Mouse (Mus musculus): ENCODE measurements at regions not wholly inside any gene's neighbourhood (a gene's known extent, or its start where the extent isn't known, plus 50 kb on each side); places are given as distances from the start of the nearest gene placed in this dataset.

DNA sequence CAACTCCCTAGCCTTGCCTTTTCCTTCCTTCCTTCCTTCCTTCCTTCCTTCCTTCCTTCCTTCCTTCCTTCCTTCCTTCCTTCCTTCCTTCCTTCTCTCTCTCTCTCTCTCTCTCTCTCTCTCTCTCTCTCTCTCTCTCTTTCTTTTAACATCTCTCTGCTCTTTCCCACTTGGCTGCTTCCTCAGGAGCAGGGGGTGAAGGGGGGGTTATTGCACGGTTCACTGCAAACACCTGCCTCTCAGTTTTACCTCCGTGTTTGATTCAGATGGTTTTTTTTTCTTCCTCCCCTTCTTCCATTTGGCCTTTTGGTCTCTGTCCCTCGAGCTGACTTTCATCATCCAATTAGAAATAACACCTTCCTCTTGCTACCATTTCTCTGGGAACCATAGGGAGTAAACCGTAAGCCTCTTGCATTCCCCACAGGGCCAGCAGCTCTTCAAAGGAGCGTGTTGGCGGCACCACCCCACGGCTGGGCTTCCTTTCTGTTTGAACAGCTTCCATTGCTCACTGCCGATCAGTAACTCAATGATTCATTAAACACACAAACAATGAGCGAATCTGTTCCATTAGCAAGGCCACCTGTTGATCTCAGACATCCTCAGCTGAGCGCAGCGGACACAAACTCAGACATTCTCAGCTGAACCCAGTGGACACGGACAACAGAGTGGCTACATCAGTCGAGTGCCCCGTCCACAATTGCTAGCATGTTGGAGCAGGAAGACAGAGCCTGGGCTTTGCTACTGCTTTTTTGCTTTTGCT, 318.4 kb upstream of the Gm15217 start:
- no peaks in the 10 kb centered on the region for H3K27me3 ChIP-seq (ENCODE audit: control insufficient read depth, insufficient read depth, insufficient read length)
- no peaks in the 10 kb centered on the region for H3K36me3 ChIP-seq (ENCODE audit: control insufficient read depth, insufficient read depth)
- no peak for TF ChIP-seq POLR2AphosphoS2 (IDR thresholded peaks at IDR 0.05; ENCODE audit: insufficient read length, low read depth)
- TF ChIP-seq POLR2A (IDR thresholded peaks at IDR 0.05; ENCODE audit: insufficient read length, low read depth) = no peak
- no peak for TF ChIP-seq REST (IDR thresholded peaks at IDR 0.05; ENCODE audit: insufficient read depth, insufficient read length)
- no peak for TF ChIP-seq MAX (IDR thresholded peaks at IDR 0.05; ENCODE audit: low read depth)
- no peak for TF ChIP-seq SRF (IDR thresholded peaks at IDR 0.05; ENCODE audit: control insufficient read depth, insufficient read length, low read depth)
- TF ChIP-seq TCF12 (IDR thresholded peaks at IDR 0.05; ENCODE audit: insufficient read depth, poor library complexity, severe bottlenecking) = no peak
- TF ChIP-seq MYOD1 (IDR thresholded peaks at IDR 0.05; ENCODE audit: control insufficient read depth in 1 of 3, insufficient read length in 2 of 3, low read depth in 2 of 3) = no peak
- TF ChIP-seq E2F4 (IDR thresholded peaks at IDR 0.05; ENCODE audit: insufficient read depth) = no peak
- no peak for TF ChIP-seq MYOG (IDR thresholded peaks at IDR 0.05; ENCODE audit: control insufficient read depth in 1 of 3, insufficient read depth in 1 of 3, insufficient read length in 2 of 3, low read depth in 2 of 3)
- TF ChIP-seq CEBPB (IDR thresholded peaks at IDR 0.05; ENCODE audit: insufficient read depth, poor library complexity, severe bottlenecking) = no peak
- H3K4me3 ChIP-seq = no peak overlapping the region
- no peak overlapping the region for H3ac ChIP-seq (ENCODE audit: control insufficient read depth, insufficient read length)
- H3K4me2 ChIP-seq (ENCODE audit: low read depth) = peak overlapping the region; percentile 42
- no peaks in the 10 kb centered on the region for H3K79me2 ChIP-seq (ENCODE audit: control insufficient read depth, insufficient read depth)

DNA sequence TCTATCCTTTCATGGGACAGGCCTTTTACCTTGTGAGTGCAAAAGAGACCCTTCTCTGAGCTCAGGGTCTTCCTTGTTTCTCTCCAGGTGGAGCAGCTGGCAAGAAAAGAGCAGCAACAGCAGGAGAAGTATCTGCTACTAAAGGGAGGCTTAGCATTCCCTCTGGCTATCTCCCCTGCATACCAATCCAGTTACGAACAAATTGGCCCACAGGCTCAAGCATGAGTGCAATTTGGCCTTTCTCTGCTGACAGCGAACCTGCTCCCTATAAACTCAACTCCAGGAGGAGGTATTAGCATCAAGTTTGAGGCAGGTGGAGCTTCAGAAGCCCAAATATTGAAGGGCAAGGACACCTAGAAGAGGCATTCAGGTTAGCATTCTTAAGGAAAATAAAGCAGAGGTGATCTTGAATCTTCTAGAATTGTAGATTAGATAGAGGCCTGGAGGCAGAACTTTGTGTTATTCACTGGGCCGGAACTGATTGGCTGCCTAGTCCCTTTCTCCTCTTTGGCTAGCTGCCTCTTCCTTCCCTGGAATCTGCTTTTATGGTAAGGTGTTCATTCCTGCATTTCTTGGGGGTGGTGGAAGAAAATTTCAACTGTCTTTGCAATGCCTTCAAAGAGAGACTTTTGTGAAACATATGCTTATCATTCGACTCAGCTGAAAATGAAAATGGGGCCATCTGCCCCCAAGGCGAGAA, 312.0 kb upstream of the Gm15217 start:
- Histone ChIP-seq H3K79me2 (ENCODE audit: control insufficient read depth, insufficient read depth) (no peaks in the 10 kb centered on the region), H3K36me3 (ENCODE audit: control insufficient read depth, insufficient read depth) (no peaks in the 10 kb centered on the region), H3K4me3 (no peak overlapping the region), H3K27me3 (ENCODE audit: control insufficient read depth, insufficient read depth, insufficient read length) (no peaks in the 10 kb centered on the region), H3ac (ENCODE audit: control insufficient read depth, insufficient read length) (no peak overlapping the region), H3K4me2 (ENCODE audit: low read depth) (no peak overlapping the region)
- TF ChIP-seq MAX (IDR thresholded peaks at IDR 0.05; ENCODE audit: low read depth) (no peak), POLR2AphosphoS2 (IDR thresholded peaks at IDR 0.05; ENCODE audit: insufficient read length, low read depth) (no peak), TCF12 (IDR thresholded peaks at IDR 0.05; ENCODE audit: insufficient read depth, poor library complexity, severe bottlenecking) (no peak), E2F4 (IDR thresholded peaks at IDR 0.05; ENCODE audit: insufficient read depth) (no peak), MYOD1 (IDR thresholded peaks at IDR 0.05; ENCODE audit: control insufficient read depth in 1 of 3, insufficient read length in 2 of 3, low read depth in 2 of 3) (no peak), POLR2A (IDR thresholded peaks at IDR 0.05; ENCODE audit: insufficient read length, low read depth) (no peak), USF1 (IDR thresholded peaks at IDR 0.05; ENCODE audit: low read depth) (no peak), TCF3 (IDR thresholded peaks at IDR 0.05; ENCODE audit: insufficient read length, low read depth) (no peak), REST (IDR thresholded peaks at IDR 0.05; ENCODE audit: insufficient read depth, insufficient read length) (no peak), CEBPB (IDR thresholded peaks at IDR 0.05; ENCODE audit: insufficient read depth, poor library complexity, severe bottlenecking) (no peak), MYOG (IDR thresholded peaks at IDR 0.05; ENCODE audit: control insufficient read depth in 1 of 3, insufficient read depth in 1 of 3, insufficient read length in 2 of 3, low read depth in 2 of 3) (no peak), SRF (IDR thresholded peaks at IDR 0.05; ENCODE audit: control insufficient read depth, insufficient read length, low read depth) (no peak)

DNA sequence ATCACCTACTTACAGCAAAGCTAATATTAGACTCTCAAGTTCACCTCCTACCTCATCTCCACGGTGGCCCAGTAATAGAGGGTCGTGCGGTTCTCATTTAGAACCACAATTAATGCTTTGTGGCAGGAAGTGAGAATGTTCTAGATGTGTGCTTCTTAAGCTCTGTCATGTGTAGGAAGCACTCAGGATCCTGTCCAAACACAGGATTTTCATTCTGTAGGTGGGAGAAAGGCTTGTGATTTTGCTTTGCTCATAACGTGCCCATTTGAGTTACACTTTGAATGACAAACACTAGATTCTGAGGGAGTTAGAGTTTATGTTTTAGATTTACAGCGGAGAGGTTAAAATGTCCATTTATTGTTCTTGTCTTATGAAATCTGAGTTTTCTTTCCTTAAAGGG, 308.0 kb upstream of the Gm15217 start:
- Histone ChIP-seq H3K36me3 (ENCODE audit: control insufficient read depth, insufficient read depth) (no peaks in the 10 kb centered on the region), H3K4me2 (ENCODE audit: low read depth) (no peak overlapping the region), H3K27me3 (ENCODE audit: control insufficient read depth, insufficient read depth, insufficient read length) (no peaks in the 10 kb centered on the region), H3ac (ENCODE audit: control insufficient read depth, insufficient read length) (no peak overlapping the region), H3K79me2 (ENCODE audit: control insufficient read depth, insufficient read depth) (no peaks in the 10 kb centered on the region), H3K4me3 (no peak overlapping the region)
- TF ChIP-seq SRF (IDR thresholded peaks at IDR 0.05; ENCODE audit: control insufficient read depth, insufficient read length, low read depth) (no peak), TCF12 (IDR thresholded peaks at IDR 0.05; ENCODE audit: insufficient read depth, poor library complexity, severe bottlenecking) (no peak), MAX (IDR thresholded peaks at IDR 0.05; ENCODE audit: low read depth) (no peak), E2F4 (IDR thresholded peaks at IDR 0.05; ENCODE audit: insufficient read depth) (no peak), POLR2A (IDR thresholded peaks at IDR 0.05; ENCODE audit: insufficient read length, low read depth) (no peak), REST (IDR thresholded peaks at IDR 0.05; ENCODE audit: insufficient read depth, insufficient read length) (no peak), TCF3 (IDR thresholded peaks at IDR 0.05; ENCODE audit: insufficient read length, low read depth) (no peak), USF1 (IDR thresholded peaks at IDR 0.05; ENCODE audit: low read depth) (no peak), MYOG (IDR thresholded peaks at IDR 0.05; ENCODE audit: control insufficient read depth in 1 of 3, insufficient read depth in 1 of 3, insufficient read length in 2 of 3, low read depth in 2 of 3) (no peak)

DNA sequence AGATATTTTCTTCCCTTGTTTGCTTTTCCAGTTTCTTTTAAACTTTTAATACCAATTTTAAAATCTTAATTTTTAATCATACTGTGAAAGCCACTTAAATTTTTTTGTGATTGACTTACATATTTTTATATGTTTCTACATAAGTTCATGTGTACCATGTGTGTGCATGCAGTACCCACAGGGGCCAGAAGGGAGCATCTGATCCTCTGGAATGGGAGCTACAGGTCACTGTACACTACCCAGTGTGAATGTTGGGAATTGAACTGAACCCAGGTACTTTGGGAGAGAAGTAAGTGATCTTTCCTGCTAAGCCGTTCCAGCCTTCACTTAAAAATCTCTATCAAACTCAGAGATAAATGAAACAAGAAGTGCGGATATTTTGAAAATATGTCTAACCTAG, 302.5 kb upstream of the Gm15217 start:
- no peak overlapping the region for H3K4me3 ChIP-seq
- H3ac ChIP-seq (ENCODE audit: control insufficient read depth, insufficient read length) = no peak overlapping the region
- H3K27me3 ChIP-seq (ENCODE audit: control insufficient read depth, insufficient read depth, insufficient read length) = no peaks in the 10 kb centered on the region
- no peaks in the 10 kb centered on the region for H3K36me3 ChIP-seq (ENCODE audit: control insufficient read depth, insufficient read depth)
- TF ChIP-seq POLR2A (IDR thresholded peaks at IDR 0.05; ENCODE audit: insufficient read length, low read depth) = no peak
- no peak for TF ChIP-seq CEBPB (IDR thresholded peaks at IDR 0.05; ENCODE audit: insufficient read depth, poor library complexity, severe bottlenecking)
- TF ChIP-seq REST (IDR thresholded peaks at IDR 0.05; ENCODE audit: insufficient read depth, insufficient read length) = no peak
- no peak for TF ChIP-seq MYOG (IDR thresholded peaks at IDR 0.05; ENCODE audit: control insufficient read depth in 1 of 3, insufficient read depth in 1 of 3, insufficient read length in 2 of 3, low read depth in 2 of 3)
- no peak for TF ChIP-seq E2F4 (IDR thresholded peaks at IDR 0.05; ENCODE audit: insufficient read depth)
- TF ChIP-seq POLR2AphosphoS2 (IDR thresholded peaks at IDR 0.05; ENCODE audit: insufficient read length, low read depth) = no peak
- no peak for TF ChIP-seq TCF12 (IDR thresholded peaks at IDR 0.05; ENCODE audit: insufficient read depth, poor library complexity, severe bottlenecking)
- TF ChIP-seq SRF (IDR thresholded peaks at IDR 0.05; ENCODE audit: control insufficient read depth, insufficient read length, low read depth) = no peak
- TF ChIP-seq USF1 (IDR thresholded peaks at IDR 0.05; ENCODE audit: low read depth) = no peak
- TF ChIP-seq TCF3 (IDR thresholded peaks at IDR 0.05; ENCODE audit: insufficient read length, low read depth) = no peak
- TF ChIP-seq MAX (IDR thresholded peaks at IDR 0.05; ENCODE audit: low read depth) = no peak
- TF ChIP-seq MYOD1 (IDR thresholded peaks at IDR 0.05; ENCODE audit: control insufficient read depth in 1 of 3, insufficient read length in 2 of 3, low read depth in 2 of 3) = no peak
- no peak overlapping the region for H3K4me2 ChIP-seq (ENCODE audit: low read depth)
- no peaks in the 10 kb centered on the region for H3K79me2 ChIP-seq (ENCODE audit: control insufficient read depth, insufficient read depth)

Measured in myocyte (in vitro differentiated cells).